Mouse (Mus musculus): Measurements from ENCODE around the gene Tnk1.
A peak's percentile ranks its signal among the peaks of the same experiment; 100 is the strongest.

Tnk1 gene

GRCm38 (mm10) chr11:69801379-69801977 is 57.1 kb downstream of the Tnk1 start, which contains the start of gene Fgf11:
Gene Fgf11 (minus strand): TSS chr11:69801857.
- DNase-seq = peak; percentile 37
